Mouse (Mus musculus) lung, embryonic 16.5 days (tissue): Measurements from ENCODE around the gene Krtap8-1. TPM values are rescaled to one million over a fixed set of nuclear protein-coding genes. Genes with fewer than 3 reads are reported as not detected.

Experiments
- ATAC-seq: fragments of 200-750 bp; cut with Nextera tagmentation; 2 replicates; pipeline ENCODE4 v1.8.0; 2017; ENCODE audit warnings: low read depth, mild to moderate bottlenecking, moderate library complexity
- H3K27ac ChIP-seq: fragments of 300-500 bp; sonication (generic); 2 replicates; pipeline ENCODE4 v1.5.1; 2014; ENCODE audit warnings: mild to moderate bottlenecking, control low read depth, low read length
- H3K27me3 ChIP-seq: fragments of 300-500 bp; sonication (generic); 2 replicates; pipeline ENCODE4 v1.6.1; 2014; ENCODE audit warnings: low read depth, low read length, mixed read lengths; ENCODE audit not compliant: control insufficient read depth, insufficient read depth
- H3K36me3 ChIP-seq: fragments of 300-500 bp; sonication (generic); 2 replicates; pipeline ENCODE4 v1.6.1; 2014; ENCODE audit warnings: low read length; ENCODE audit not compliant: control insufficient read depth, insufficient read depth
- H3K4me1 ChIP-seq: fragments of 300-500 bp; sonication (generic); replicated peaks from 2 replicates; pipeline ENCODE4 v1.6.1; 2014; ENCODE audit warnings: low read length, mixed read lengths; ENCODE audit not compliant: control insufficient read depth, insufficient read depth
- H3K4me2 ChIP-seq: fragments of 300-500 bp; sonication (generic); 2 replicates; pipeline ENCODE4 v1.6.1; 2014; ENCODE audit warnings: low read depth, low read length, control low read depth
- H3K4me3 ChIP-seq: fragments of 300-500 bp; sonication (generic); 2 replicates; pipeline ENCODE4 v1.5.1; 2014; ENCODE audit warnings: mild to moderate bottlenecking, low read length, control low read depth
- H3K9ac ChIP-seq: fragments of 300-500 bp; sonication (generic); 2 replicates; pipeline ENCODE4 v1.6.1; 2014; ENCODE audit warnings: low read length, control low read depth
- H3K9me3 ChIP-seq: fragments of 300-500 bp; sonication (generic); 2 replicates; pipeline ENCODE4 v1.6.1; 2016; ENCODE audit warnings: low read length; ENCODE audit not compliant: control insufficient read depth
- WGBS: fragments of 180-500 bp; shearing (Covaris S2); extraction: QIAGEN DNeasy Blood & Tissue Kit; methylation state at CpG from one replicate; pipeline ENCODE4 v1.1.7; 2014; 5-methylcytosine and 5-hydroxymethylcytosine counted together
- polyA plus RNA-seq: library from polyadenylated mRNA; unstranded; fragments of >200 nt; fragmentation: Nextera tagmentation; extraction: Ambion mirVana; gene quantifications from 2 replicates; pipeline ENCODE4 v1.2.1, GENCODE M21; 2015

The Krtap8-1 gene
- polyA plus RNA-seq, 1 experiment from 2014 or later: not detected

- no peak within 1 kb of the TSS for H3K4me3 ChIP-seq
- H3K4me1 ChIP-seq: no peaks in the 10 kb centered on the region
- no peak within 1 kb of the TSS for H3K4me2 ChIP-seq
- no peaks in the 10 kb centered on the region for H3K36me3 ChIP-seq
- no peaks in the 10 kb centered on the region for H3K9me3 ChIP-seq
- ATAC-seq: no peak
- H3K9ac ChIP-seq: no peak within 1 kb of the TSS
- 76% methylated on average over 4 of the region's 4 CpGs for WGBS
- no peaks in the 10 kb centered on the region for H3K27me3 ChIP-seq
- H3K27ac ChIP-seq: no peak within 1 kb of the TSS
These were observed 20.5 kb upstream of the Krtap8-1 start, which contains the start of gene Krtap7-1 for GRCm38 (mm10) chr16:89508223-89508622. Gene Krtap7-1 (minus strand): TSS chr16:89508323.

DNA sequence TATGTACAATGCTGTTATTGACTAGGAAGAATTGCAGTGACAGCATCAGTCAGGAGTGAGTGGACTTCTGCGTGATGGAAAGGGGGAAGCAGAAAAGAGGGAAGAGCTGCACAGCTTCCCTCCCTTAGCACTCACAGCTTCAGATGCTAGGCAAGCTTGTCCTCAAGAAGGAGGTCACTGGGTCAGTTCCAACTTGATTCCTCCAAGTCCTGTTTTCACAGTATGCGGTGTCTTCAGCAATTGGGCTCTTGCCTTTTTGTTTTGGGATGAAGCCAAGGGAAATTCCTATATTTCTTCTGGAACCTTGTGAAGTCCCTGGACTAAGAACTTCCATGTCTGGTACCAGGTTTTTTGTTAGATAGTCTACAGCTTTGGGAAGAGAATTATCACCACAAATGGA, 15.8 kb upstream of the Krtap8-1 start:
- Histone ChIP-seq H3K27me3 (no peaks in the 10 kb centered on the region), H3K9ac (no peak overlapping the region), H3K36me3 (no peaks in the 10 kb centered on the region), H3K4me1 (no peaks in the 10 kb centered on the region), H3K27ac (no peak overlapping the region), H3K4me3 (no peak overlapping the region), H3K9me3 (no peaks in the 10 kb centered on the region), H3K4me2 (no peak overlapping the region)
- ATAC-seq: no peak
- 67% methylated on average over 2 of the region's 2 CpGs for WGBS

GRCm38 (mm10) chr16:89501870-89502269, 14.1 kb upstream of the Krtap8-1 start:
- H3K27me3 ChIP-seq: no peaks in the 10 kb centered on the region
- H3K27ac ChIP-seq: no peak overlapping the region
- H3K4me3 ChIP-seq: no peak overlapping the region
- no peak for ATAC-seq
- no peaks in the 10 kb centered on the region for H3K4me1 ChIP-seq
- no peaks in the 10 kb centered on the region for H3K36me3 ChIP-seq
- 71% methylated on average over 5 of the region's 5 CpGs for WGBS
- no peak overlapping the region for H3K4me2 ChIP-seq
- no peaks in the 10 kb centered on the region for H3K9me3 ChIP-seq
- H3K9ac ChIP-seq: no peak overlapping the region

DNA sequence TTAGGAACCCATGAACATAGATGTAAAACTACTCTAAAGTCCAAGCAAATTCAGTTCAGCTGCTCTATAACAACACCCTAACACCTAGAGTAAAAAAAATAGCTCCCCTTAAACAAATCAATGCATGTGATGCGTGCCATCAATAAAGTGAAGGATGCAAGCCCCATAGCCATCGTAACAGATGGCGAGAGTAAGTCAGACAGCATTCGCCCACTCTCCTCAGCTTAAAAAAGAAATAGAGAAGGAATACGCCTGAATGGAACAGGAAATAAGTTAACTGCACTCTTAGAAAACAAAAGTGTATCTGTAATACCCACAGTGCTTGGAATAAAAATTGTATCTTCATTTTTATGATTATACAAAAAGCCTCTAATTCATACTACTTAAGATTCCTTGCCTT, 9.2 kb upstream of the Krtap8-1 start:
- 87% methylated on average over 5 of the region's 5 CpGs for WGBS
- ATAC-seq: no peak
- no peaks in the 10 kb centered on the region for H3K27me3 ChIP-seq
- no peaks in the 10 kb centered on the region for H3K9me3 ChIP-seq
- H3K36me3 ChIP-seq: no peaks in the 10 kb centered on the region
- H3K9ac ChIP-seq: no peak overlapping the region
- no peaks in the 10 kb centered on the region for H3K4me1 ChIP-seq
- no peak overlapping the region for H3K27ac ChIP-seq
- H3K4me3 ChIP-seq: no peak overlapping the region
- H3K4me2 ChIP-seq: no peak overlapping the region

DNA sequence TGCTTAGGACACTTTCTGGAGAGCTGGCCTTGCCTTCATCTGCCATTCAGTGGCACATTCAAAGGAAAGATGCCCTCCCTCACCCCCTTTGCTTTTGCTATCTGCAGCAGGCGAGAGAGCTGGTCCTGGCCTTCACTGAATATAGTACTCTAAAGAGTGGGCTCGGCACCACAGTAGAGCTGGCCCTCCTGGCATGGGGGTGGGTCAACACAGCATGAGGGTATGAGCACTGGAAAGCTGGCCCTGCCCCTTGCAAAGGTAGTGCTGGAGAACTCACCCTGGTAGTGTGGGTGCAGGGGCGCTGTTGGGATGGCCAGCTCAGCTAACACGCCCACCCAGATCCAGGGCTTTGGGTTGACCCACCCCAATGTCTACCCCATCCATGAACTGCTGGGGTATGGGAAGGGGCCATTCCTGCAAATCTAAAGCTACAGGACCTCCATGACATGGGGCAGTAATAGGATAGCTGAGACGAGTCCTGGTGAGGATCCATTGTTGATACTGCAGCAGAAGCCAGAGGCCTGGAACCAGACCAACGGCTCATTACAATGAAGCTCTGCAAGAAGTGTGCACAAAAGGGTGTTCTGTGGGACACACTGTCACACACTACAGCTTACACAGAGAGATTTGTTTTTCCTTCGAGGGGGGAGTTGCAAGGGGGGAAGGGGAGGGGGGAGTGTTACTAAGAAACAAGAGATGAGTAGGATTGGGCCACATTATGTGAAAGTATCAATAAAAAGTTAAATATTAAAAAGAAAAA, 7.8 kb upstream of the Krtap8-1 start:
- Histone ChIP-seq H3K4me3 (no peak overlapping the region), H3K4me1 (no peaks in the 10 kb centered on the region), H3K36me3 (no peaks in the 10 kb centered on the region), H3K4me2 (no peak overlapping the region), H3K27ac (no peak overlapping the region), H3K9me3 (no peaks in the 10 kb centered on the region), H3K9ac (no peak overlapping the region), H3K27me3 (no peaks in the 10 kb centered on the region)
- ATAC-seq: no peak
- WGBS: 78% methylated on average over 7 of the region's 7 CpGs

DNA sequence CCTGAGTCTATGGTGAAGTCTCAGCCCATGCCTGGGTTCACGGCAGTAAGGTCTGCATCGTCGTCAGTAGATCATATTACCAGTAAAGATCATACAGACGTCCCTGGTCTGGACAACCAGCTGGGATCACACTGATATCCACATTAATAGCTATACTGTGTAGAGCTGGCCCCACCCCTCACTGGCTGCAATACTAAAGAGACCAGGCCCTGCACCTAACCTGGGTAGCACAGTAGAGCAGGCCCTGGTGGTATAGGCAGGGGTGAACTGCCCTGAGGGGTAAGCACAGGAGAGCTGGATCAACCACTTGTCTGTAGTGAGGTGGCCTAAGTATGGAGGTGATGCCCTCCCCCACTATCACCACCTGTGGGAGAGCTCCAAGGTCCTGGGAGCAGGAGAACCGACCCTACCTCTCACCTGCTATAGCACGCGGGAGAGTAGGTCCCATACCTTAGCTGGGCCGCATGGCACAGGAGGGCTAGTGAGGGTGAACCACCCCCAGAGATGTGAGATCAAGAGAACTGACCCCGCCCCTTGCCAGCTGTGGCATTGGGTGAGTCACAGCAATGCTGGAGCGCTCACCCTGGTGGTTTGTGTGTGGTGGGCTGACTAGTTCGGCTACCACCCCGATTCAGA, 10.0 kb downstream of the Krtap8-1 start:
- Histone ChIP-seq H3K36me3 (no peaks in the 10 kb centered on the region), H3K4me1 (no peaks in the 10 kb centered on the region), H3K9ac (no peak overlapping the region), H3K9me3 (no peaks in the 10 kb centered on the region), H3K4me2 (no peak overlapping the region), H3K4me3 (no peak overlapping the region), H3K27ac (no peak overlapping the region), H3K27me3 (no peaks in the 10 kb centered on the region)
- ATAC-seq: no peak
- 84% methylated on average over 12 of the region's 12 CpGs for WGBS

GRCm38 (mm10) chr16:89461189-89461588, 26.6 kb downstream of the Krtap8-1 start:
- Histone ChIP-seq H3K9ac (no peak overlapping the region), H3K27me3 (no peaks in the 10 kb centered on the region), H3K36me3 (no peaks in the 10 kb centered on the region), H3K4me3 (no peak overlapping the region), H3K9me3 (no peaks in the 10 kb centered on the region), H3K27ac (no peak overlapping the region), H3K4me2 (no peak overlapping the region), H3K4me1 (no peaks in the 10 kb centered on the region)
- WGBS: 35% methylated on average over 5 of the region's 5 CpGs
- no peak for ATAC-seq

Other genes with a start within 250 kb of the Krtap8-1 start
- gene Krtap21-1, start 84.1 kb downstream of the Krtap8-1 start, polyA plus RNA-seq: not detected in 2 replicates
- not detected in 2 replicates for gene Krtap6-2, start 67.8 kb downstream of the Krtap8-1 start, polyA plus RNA-seq
- not detected in 2 replicates for gene Krtap7-1, start 20.4 kb upstream of the Krtap8-1 start, polyA plus RNA-seq
- gene Krtap11-1, start 83.2 kb upstream of the Krtap8-1 start, polyA plus RNA-seq: not detected in 2 replicates